Mouse (Mus musculus) liver, embryonic 14.5 days (tissue): ENCODE results near the gene Vamp8. TPM values are rescaled to one million over a fixed set of nuclear protein-coding genes. Genes with fewer than 3 reads are reported as not detected.
A peak's percentile ranks its signal among the peaks of the same experiment; 100 is the strongest.

Experiments
- ATAC-seq: fragments of 200-750 bp; cut with Nextera tagmentation; 2 replicates; pipeline ENCODE4 v1.8.0; 2017; ENCODE audit warnings: moderate number of reproducible peaks, mild to moderate bottlenecking, moderate library complexity; ENCODE audit not compliant: insufficient read depth
- DNase-seq, 3 experiments: peaks; one replicate each; pipeline ENCODE4 v3.0.0-alpha.2; 2012 to 2013; ENCODE audit warnings: low read depth in 3 of 3, low spot score in 3 of 3
- H3K27ac ChIP-seq: fragments of 300-500 bp; sonication (generic); 2 replicates; pipeline ENCODE4 v1.5.1; 2014; ENCODE audit warnings: moderate library complexity, mild to moderate bottlenecking, control low read depth, inconsistent platforms
- H3K27me3 ChIP-seq: fragments of 300-500 bp; sonication (generic); 2 replicates; pipeline ENCODE4 v1.6.1; 2014; ENCODE audit warnings: mild to moderate bottlenecking, low read length, moderate library complexity; ENCODE audit not compliant: control insufficient read depth, insufficient read depth
- H3K36me3 ChIP-seq: fragments of 300-500 bp; sonication (generic); replicated peaks from 2 replicates; pipeline ENCODE4 v1.6.1; 2014; ENCODE audit warnings: low read depth; ENCODE audit not compliant: control insufficient read depth, insufficient read depth
- H3K4me1 ChIP-seq, 2 experiments: fragments of 200-500 bp in 1 of 2; fragments of 300-500 bp in 1 of 2; sonication (generic) in 1 of 2; replicated peaks; 2 replicates each; pipeline ENCODE4 v1.6.1; 2012 to 2014; ENCODE audit warnings: antibody characterized with exemption in 1 of 2, inconsistent platforms in 1 of 2, low read length in 1 of 2; ENCODE audit not compliant: control insufficient read depth in 2 of 2, insufficient read depth in 2 of 2
- H3K4me2 ChIP-seq: fragments of 300-500 bp; sonication (generic); 2 replicates; pipeline ENCODE4 v1.6.1; 2014; ENCODE audit warnings: low read depth, mild to moderate bottlenecking, control low read depth, moderate library complexity
- H3K4me3 ChIP-seq, 2 experiments: fragments of 200-500 bp in 1 of 2; fragments of 300-500 bp in 1 of 2; sonication (generic) in 1 of 2; 2 replicates each; pipeline ENCODE4 v1.5.1; 2012 to 2014; ENCODE audit warnings: low read depth in 2 of 2, low read length in 2 of 2, mild to moderate bottlenecking in 2 of 2, control low read depth in 1 of 2, inconsistent platforms in 1 of 2, moderate library complexity in 1 of 2; ENCODE audit not compliant: insufficient read depth in 1 of 2
- H3K9ac ChIP-seq: fragments of 300-500 bp; sonication (generic); replicated peaks from 2 replicates; pipeline ENCODE4 v1.6.1; 2014; ENCODE audit warnings: mild to moderate bottlenecking, control low read depth, moderate library complexity
- H3K9me3 ChIP-seq: fragments of 300-500 bp; sonication (generic); 2 replicates; pipeline ENCODE4 v1.6.1; 2016; ENCODE audit warnings: low read length, mixed read lengths; ENCODE audit not compliant: control insufficient read depth
- CTCF ChIP-seq: IDR thresholded peaks from 2 replicates; pipeline ENCODE4 v1.5.1; 2016; ENCODE audit warnings: antibody characterized with exemption, low read depth, control low read depth
- EP300 ChIP-seq: IDR thresholded peaks from 2 replicates; pipeline ENCODE4 v1.6.1; 2016; ENCODE audit warnings: antibody characterized with exemption, low read depth
- WGBS: fragments of 180-500 bp; shearing (Covaris S2); extraction: QIAGEN DNeasy Blood & Tissue Kit; methylation state at CpG from one replicate; pipeline ENCODE4 v1.1.7; 2014; ENCODE audit not compliant: insufficient replicate concordance; 5-methylcytosine and 5-hydroxymethylcytosine counted together
- polyA plus RNA-seq, 2 experiments: library from polyadenylated mRNA; depleted of rRNA in 1 of 2; stranded (reverse) in 1 of 2; unstranded in 1 of 2; fragments of >200 nt; fragmentation: Nextera tagmentation in 1 of 2; extraction: Ambion mirVana in 1 of 2; gene quantifications; 2 replicates each; pipeline versions ENCODE4 v1.2.1 to v1.2.3; 2012 to 2014

Vamp8 gene
- polyA plus RNA-seq (2012; rRNA removed): 129 and 188 TPM in 2 replicates
- 266 and 276 TPM in 2 replicates for polyA plus RNA-seq (2014; fragmentation: Nextera tagmentation; extraction: Ambion mirVana)

GRCm38 (mm10) chr6:72389941-72390771, at the start of gene Vamp8:
Gene Vamp8 (minus strand): TSS chr6:72390703.
- ATAC-seq (peak; percentile 49), DNase-seq (peak in 2 of 3 experiments; percentile 58 to 72)
- WGBS: under 1% methylated on average over 33 of the region's 33 CpGs
- peak within 1 kb of the TSS; percentile 99 for H3K27ac ChIP-seq
- H3K27me3 ChIP-seq: no peaks in the 10 kb centered on the region
- TF ChIP-seq EP300: no peak
- peak; percentile 66 for TF ChIP-seq CTCF
- H3K4me3 ChIP-seq: peak within 1 kb of the TSS; percentile 91 to 97
- H3K4me2 ChIP-seq: peak within 1 kb of the TSS; percentile 79
- no peaks in the 10 kb centered on the region for H3K9me3 ChIP-seq
- H3K9ac ChIP-seq: peak within 1 kb of the TSS; percentile 99
- H3K36me3 ChIP-seq: peaks cover 26% of the 10 kb centered on the region
- peaks cover 36 to 48% of the 10 kb centered on the region in 2 experiments for H3K4me1 ChIP-seq

DNA sequence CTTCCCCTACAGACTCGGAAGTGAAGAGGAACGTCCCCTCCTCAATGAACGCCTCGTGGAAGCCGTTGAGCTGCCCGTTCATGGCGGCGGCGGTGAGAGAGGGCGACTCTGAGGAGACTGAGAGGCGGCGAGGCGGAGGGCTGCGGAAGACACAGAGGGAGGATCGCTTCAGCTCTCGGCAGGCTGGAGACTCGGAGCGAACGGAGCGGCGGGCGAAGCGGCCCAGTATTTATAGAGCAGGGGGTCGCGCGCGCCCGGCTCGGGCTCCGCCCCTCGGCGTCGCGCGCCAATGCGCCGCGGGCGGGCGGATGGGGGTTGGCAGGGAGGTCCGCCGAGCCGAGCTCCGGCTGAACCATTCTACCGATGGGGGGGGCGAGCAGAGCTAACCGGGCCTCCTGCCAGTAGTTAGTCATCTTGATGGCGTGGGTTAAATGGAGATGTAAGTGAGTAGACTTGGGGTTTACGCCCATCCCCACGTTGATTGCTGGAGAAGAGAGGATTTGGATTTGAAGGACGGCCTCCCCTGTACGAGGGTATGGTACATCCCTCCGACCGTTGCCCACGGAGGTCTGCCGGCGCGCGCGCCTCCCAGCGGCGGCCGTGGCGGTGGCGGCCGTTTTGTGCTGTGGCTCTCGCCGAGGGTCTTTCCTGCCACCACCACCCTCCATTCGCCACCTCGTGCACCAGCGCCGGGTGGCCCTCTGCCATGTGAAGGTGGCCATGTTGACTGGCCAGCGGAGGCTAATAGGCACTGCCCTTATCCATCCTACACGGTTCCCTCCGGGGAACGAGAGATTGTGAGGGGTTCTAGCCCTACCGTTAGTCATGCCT, 49.1 kb upstream of the Vamp8 start, which contains the start of gene Mat2a:
Mat2a (minus strand) TSS at position 204 of the 831 bp plus-strand sequence.
- H3K27me3 ChIP-seq: no peaks in the 10 kb centered on the region
- peak within 1 kb of the TSS; percentile 82 for H3K4me2 ChIP-seq
- H3K9me3 ChIP-seq: no peaks in the 10 kb centered on the region
- H3K4me3 ChIP-seq: peak within 1 kb of the TSS; percentile 95 to 97
- H3K4me1 ChIP-seq: peaks cover 11 to 16% of the 10 kb centered on the region in 2 experiments
- peak; percentile 72 to 74 (median 73) for DNase-seq
- peak; percentile 88 for ATAC-seq
- TF ChIP-seq CTCF (peak; percentile 66), EP300 (0 out of 2 replicates have a peak, but pooled peaks have one; percentile 58)
- under 1% methylated on average over 76 of the region's 77 CpGs for WGBS
- H3K36me3 ChIP-seq: peaks cover 35% of the 10 kb centered on the region
- peak within 1 kb of the TSS; percentile 94 for H3K27ac ChIP-seq
- H3K9ac ChIP-seq: peak within 1 kb of the TSS; percentile 99

GRCm38 (mm10) chr6:72438862-72439354, 48.4 kb upstream of the Vamp8 start:
- H3K4me1 ChIP-seq: peaks cover 11 to 16% of the 10 kb centered on the region in 2 experiments
- peak; percentile 53 for ATAC-seq
- peak overlapping the region; percentile 95 to 97 for H3K4me3 ChIP-seq
- H3K4me2 ChIP-seq: peak overlapping the region; percentile 82
- no peaks in the 10 kb centered on the region for H3K9me3 ChIP-seq
- under 1% methylated on average over 56 of the region's 57 CpGs for WGBS
- H3K27ac ChIP-seq: peak overlapping the region; percentile 94
- H3K36me3 ChIP-seq: peaks cover 41% of the 10 kb centered on the region
- peak; percentile 70 to 82 (median 75) for DNase-seq
- TF ChIP-seq CTCF: no peak
- TF ChIP-seq EP300: peak; percentile 35; the same call in 1 of the 2 replicates
- H3K27me3 ChIP-seq: no peaks in the 10 kb centered on the region
- H3K9ac ChIP-seq: peak overlapping the region; percentile 99

GRCm38 (mm10) chr6:72438226-72438625, 47.7 kb upstream of the Vamp8 start:
- DNase-seq (no peak), ATAC-seq (no peak)
- Histone ChIP-seq H3K27me3 (no peaks in the 10 kb centered on the region), H3K9me3 (no peaks in the 10 kb centered on the region), H3K36me3 (peaks cover 48% of the 10 kb centered on the region), H3K27ac (peak overlapping the region; percentile 94), H3K4me1 (peaks cover 11 to 16% of the 10 kb centered on the region in 2 experiments), H3K4me2 (peak overlapping the region; percentile 82), H3K4me3 (peak overlapping the region; percentile 95 to 97), H3K9ac (peak overlapping the region; percentile 99)
- WGBS: 1% methylated on average over 5 of the region's 5 CpGs
- no peak for TF ChIP-seq CTCF
- TF ChIP-seq EP300: no peak
